Mouse (Mus musculus): ENCODE measurements at regions not wholly inside any gene's neighbourhood (a gene's known extent, or its start where the extent isn't known, plus 50 kb on each side); places are given as distances from the start of the nearest gene placed in this dataset.

DNA sequence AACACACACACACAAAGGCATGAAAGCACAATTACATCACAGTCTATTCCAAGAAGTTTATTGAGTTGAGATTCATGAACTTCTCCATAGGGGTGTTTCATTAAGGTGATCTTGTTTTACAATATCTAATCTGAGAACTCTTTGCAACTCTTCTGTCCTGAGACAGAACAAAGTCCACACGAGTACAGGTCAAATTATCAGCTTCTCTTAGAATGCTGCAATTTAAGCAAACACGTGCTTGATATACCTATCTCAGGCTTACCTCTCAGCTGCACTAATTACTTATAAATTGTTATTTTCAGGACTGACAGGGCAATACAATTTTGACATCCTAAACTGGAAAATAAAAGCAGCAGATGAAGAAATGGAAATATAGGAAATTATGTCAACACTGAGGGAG, 57.0 kb upstream of the Slc5a12 start:
- H3K4me1 ChIP-seq = no peaks in the 10 kb centered on the region
- no peak overlapping the region for H3K27ac ChIP-seq
- ATAC-seq (ENCODE audit: insufficient number of reproducible peaks, low FRiP score, low TSS enrichment, low read depth) = no peak
- H3K4me3 ChIP-seq = no peak overlapping the region
- no peak overlapping the region for H3K4me2 ChIP-seq
- no peaks in the 10 kb centered on the region for H3K9me3 ChIP-seq
- WGBS = 75% methylated on average over 2 of the region's 2 CpGs
- no peaks in the 10 kb centered on the region for H3K36me3 ChIP-seq
- H3K9ac ChIP-seq = no peak overlapping the region
- no peaks in the 10 kb centered on the region for H3K27me3 ChIP-seq

DNA sequence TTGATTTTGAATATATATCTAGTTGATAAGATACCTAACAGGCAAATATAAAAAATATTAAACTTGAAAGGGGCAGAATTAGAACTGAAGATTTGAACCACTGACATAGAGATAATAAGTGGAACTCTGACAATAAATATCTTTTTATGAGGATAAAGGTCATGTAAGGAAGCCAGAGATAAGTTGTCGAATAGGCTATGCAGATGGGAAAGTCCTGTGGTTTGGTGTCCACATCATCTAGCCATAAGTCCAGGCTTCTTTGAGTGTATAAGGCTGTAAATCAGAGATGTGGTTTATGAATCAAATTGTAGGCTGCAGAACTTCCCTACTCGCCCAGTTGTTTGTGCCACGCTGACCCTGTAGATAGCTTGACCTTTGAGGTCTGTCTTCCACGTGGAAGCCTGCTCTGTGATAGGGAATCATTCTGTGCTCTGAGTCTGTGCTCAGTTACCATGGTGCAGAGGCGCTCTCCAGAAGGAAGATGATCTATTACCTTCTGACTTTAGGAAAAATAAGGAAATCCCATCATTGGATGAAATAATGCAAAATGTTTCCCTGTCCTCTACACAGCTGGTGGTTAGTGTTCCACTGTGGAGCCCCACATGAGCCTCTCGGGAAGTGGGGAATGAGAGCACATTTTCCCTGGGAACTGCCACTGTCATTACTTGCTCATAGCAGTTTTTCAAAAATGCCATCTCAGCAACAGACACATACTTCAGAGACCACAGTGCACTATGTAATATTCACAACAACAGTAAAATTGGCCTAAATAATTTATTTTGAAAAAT, 56.3 kb upstream of the Slc5a12 start:
- H3K9ac ChIP-seq = no peak overlapping the region
- no peaks in the 10 kb centered on the region for H3K9me3 ChIP-seq
- 64% methylated on average over 6 of the region's 6 CpGs for WGBS
- no peaks in the 10 kb centered on the region for H3K27me3 ChIP-seq
- H3K4me2 ChIP-seq = no peak overlapping the region
- H3K36me3 ChIP-seq = no peaks in the 10 kb centered on the region
- H3K4me1 ChIP-seq = no peaks in the 10 kb centered on the region
- no peak overlapping the region for H3K4me3 ChIP-seq
- ATAC-seq (ENCODE audit: insufficient number of reproducible peaks, low FRiP score, low TSS enrichment, low read depth) = no peak
- H3K27ac ChIP-seq = no peak overlapping the region

DNA sequence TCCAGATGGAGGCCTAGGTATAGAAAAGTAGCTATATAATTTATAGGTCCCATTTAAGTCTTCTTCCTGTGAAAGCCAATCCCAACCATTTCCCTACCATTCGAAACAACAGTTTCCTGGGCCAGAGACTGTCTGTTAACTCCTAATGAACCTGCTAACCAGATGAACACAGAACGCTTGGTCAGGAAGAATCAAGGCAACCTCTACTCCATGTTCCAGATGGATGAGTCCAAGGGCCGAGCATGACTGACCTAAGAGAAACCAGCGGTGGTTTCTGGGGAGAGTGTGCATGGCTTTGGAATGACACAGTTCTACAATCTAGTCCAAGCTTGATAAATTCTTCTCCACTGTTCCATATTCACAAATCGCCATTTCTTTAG, 55.8 kb upstream of the Slc5a12 start:
- Histone ChIP-seq H3K9me3 (no peaks in the 10 kb centered on the region), H3K9ac (no peak overlapping the region), H3K4me1 (no peaks in the 10 kb centered on the region), H3K4me2 (no peak overlapping the region), H3K36me3 (no peaks in the 10 kb centered on the region), H3K27ac (no peak overlapping the region), H3K27me3 (no peaks in the 10 kb centered on the region), H3K4me3 (no peak overlapping the region)
- 71% methylated on average over 5 of the region's 5 CpGs for WGBS
- ATAC-seq (ENCODE audit: insufficient number of reproducible peaks, low FRiP score, low TSS enrichment, low read depth) = no peak

All from limb, embryonic 15.5 days (tissue).